In the genomic region with DNA sequence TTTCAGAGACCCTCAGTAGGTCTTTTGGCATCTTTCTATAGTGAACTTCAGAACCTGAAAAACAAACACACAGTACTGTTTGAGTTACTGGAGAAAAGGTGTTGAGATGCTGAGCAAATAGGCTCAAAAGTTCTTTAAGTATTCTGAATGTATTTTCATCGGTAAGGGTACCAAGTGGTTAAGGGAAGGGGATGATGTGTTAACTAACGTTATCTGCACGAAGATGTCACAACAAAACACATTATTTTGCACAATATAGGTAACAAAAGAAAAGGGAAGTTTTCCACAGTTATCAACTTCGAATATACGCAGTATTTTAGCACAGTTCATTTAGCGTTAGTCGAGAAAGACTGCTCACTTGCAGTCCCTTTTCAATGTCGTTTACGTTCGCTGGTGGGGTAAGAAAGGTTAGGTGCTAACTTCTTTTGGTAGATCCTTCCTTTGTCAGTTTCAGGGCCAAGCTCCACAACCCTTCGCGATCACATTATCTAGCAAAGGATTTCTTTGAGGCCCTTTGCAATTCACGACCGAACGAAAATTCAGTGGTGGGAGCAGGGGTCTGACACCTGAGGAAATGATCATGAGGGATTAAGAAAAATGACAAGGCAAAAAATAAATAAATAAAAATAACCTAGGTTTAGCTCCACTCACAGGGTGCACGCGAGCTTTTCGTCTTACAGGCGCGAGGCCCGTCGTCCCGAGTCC, we compare ENCODE assay signal across 8 mouse cellular contexts. TPM values are rescaled to one million over a fixed set of nuclear protein-coding genes. Genes with fewer than 3 reads are reported as not detected.
DNase-seq lines count a peak whose midpoint lies in the region; ATAC-seq and TF ChIP-seq lines count a peak whose summit lies in the region.

No protein-coding gene starts in this region.

- DNase-seq in layer of hippocampus, adult 2 months (ENCODE audit: low spot score in 2 of 2) = no peak
- DNase-seq in layer of hippocampus, adult 8-10 months (ENCODE audit: low spot score in 2 of 2) = no peak
- peak; percentile 12 for DNase-seq in heart, postnatal 4 days
- no peak for DNase-seq in thymus, adult 18-20 months
- no peak for DNase-seq in adrenal gland, postnatal 4 days (ENCODE audit: low spot score in 2 of 2)
- no peak for DNase-seq in frontal cortex, postnatal 36 days (ENCODE audit: low spot score in 2 of 2)

- peak overlapping the region; percentile 98 for H3K27ac ChIP-seq in layer of hippocampus, adult 2 months
- peak overlapping the region; percentile 98 for H3K27ac ChIP-seq in brown adipose tissue, adult 24 weeks (replicated peaks; ENCODE audit: low read depth, low read length)

- ATAC-seq in megakaryocyte progenitor cell, adult 5-6 weeks (replicated peaks; ENCODE audit: poor library complexity) = peak; percentile 4; the same call in 1 of the 2 replicates

- 0 out of 2 replicates have a peak, but pooled peaks cover 2% of the 10 kb centered on the region for H3K4me1 ChIP-seq in brown adipose tissue, adult 24 weeks (ENCODE audit: control insufficient read depth, insufficient read depth, insufficient read length, low read length)

- TF ChIP-seq CTCF in layer of hippocampus, adult 2 months (conservative IDR thresholded peaks at IDR 0.05) = no peak

- peak overlapping the region; percentile 68 for H3K4me3 ChIP-seq in layer of hippocampus, adult 2 months
- peak overlapping the region; percentile 86 for H3K4me3 ChIP-seq in brown adipose tissue, adult 24 weeks (ENCODE audit: insufficient read depth, low read depth, low read length)

RNA-seq across cellular contexts. Expression of a gene that starts 0.8 kb away (rescaled TPM):
- total RNA-seq in layer of hippocampus, adult 2 months (2021) = 10 to 100 TPM; 41.2 to 47.2 TPM
- total RNA-seq in layer of hippocampus, adult 8-10 months (2022) = 10 to 100 TPM; 37.0 to 42.0 (median 40.7) TPM
- 16.0 and 20.6 TPM in 2 replicates for polyA plus RNA-seq in brown adipose tissue, adult 24 weeks (2012; ENCODE audit: insufficient read depth, insufficient read length, missing spikeins)
- total RNA-seq in heart, postnatal 4 days (2021) = 10 to 100 TPM; 11.5 to 14.0 TPM
- 0.81 and 0.90 TPM in 2 replicates for total RNA-seq in megakaryocyte progenitor cell, adult 5-6 weeks (2015)
- 0.08 and 0.41 TPM in 2 replicates for total RNA-seq in megakaryocyte progenitor cell, adult 5-6 weeks (2017)
- total RNA-seq in adrenal gland, postnatal 4 days (2021) = 1 to 10 TPM; 7.6 to 8.0 TPM

Comparison
In these comparisons a context has a peak if more than half of its experiments do, and no peak if none do; other contexts are left out.
1. RNA of a gene that starts 0.8 kb away (total RNA-seq): 41.2 to 47.2 TPM in layer of hippocampus, adult 2 months, 37.0 to 42.0 TPM in layer of hippocampus, adult 8-10 months, 11.5 to 14.0 TPM in heart, postnatal 4 days and 7.6 to 8.0 TPM in adrenal gland, postnatal 4 days; 0.08 to 0.90 TPM in megakaryocyte progenitor cell, adult 5-6 weeks; every median in the first group is over 4 times any median in the second.